Mouse (Mus musculus) limb, embryonic 14.5 days (tissue): Measurements from ENCODE around the gene Atp8b4. TPM values are rescaled to one million over a fixed set of nuclear protein-coding genes. Genes with fewer than 3 reads are reported as not detected.

Experiments
- ATAC-seq: fragments of 200-750 bp; cut with Nextera tagmentation; 2 replicates; pipeline ENCODE4 v1.8.0; 2017; ENCODE audit warnings: low read depth, moderate number of reproducible peaks, moderate TSS enrichment; ENCODE audit not compliant: low FRiP score
- DNase-seq: peaks from one replicate; pipeline ENCODE4 v3.0.0-alpha.2; 2015; ENCODE audit warnings: low spot score
- H3K27ac ChIP-seq: fragments of 300-500 bp; sonication (generic); replicated peaks from 2 replicates; pipeline ENCODE4 v1.5.1; 2014; ENCODE audit warnings: low read depth, mild to moderate bottlenecking, low read length, moderate library complexity, mixed read lengths
- H3K27me3 ChIP-seq: fragments of 300-500 bp; sonication (generic); 2 replicates; pipeline ENCODE4 v1.6.1; 2014; ENCODE audit warnings: low read length, mixed read lengths; ENCODE audit not compliant: control insufficient read depth, insufficient read depth
- H3K36me3 ChIP-seq: fragments of 300-500 bp; sonication (generic); 2 replicates; pipeline ENCODE4 v1.6.1; 2014; ENCODE audit warnings: mild to moderate bottlenecking, low read length, moderate library complexity, mixed read lengths; ENCODE audit not compliant: control insufficient read depth, insufficient read depth
- H3K4me1 ChIP-seq: fragments of 300-500 bp; sonication (generic); 2 replicates; pipeline ENCODE4 v1.6.1; 2014; ENCODE audit warnings: antibody characterized with exemption, low read length, mixed read lengths; ENCODE audit not compliant: control insufficient read depth, insufficient read depth
- H3K4me2 ChIP-seq: fragments of 300-500 bp; sonication (generic); replicated peaks from 2 replicates; pipeline ENCODE4 v1.6.1; 2014; ENCODE audit warnings: low read depth, mild to moderate bottlenecking, low read length, moderate library complexity; ENCODE audit not compliant: severe bottlenecking
- H3K4me3 ChIP-seq: fragments of 300-500 bp; sonication (generic); replicated peaks from 2 replicates; pipeline ENCODE4 v1.5.1; 2014; ENCODE audit warnings: low read length
- H3K9ac ChIP-seq: fragments of 300-500 bp; sonication (generic); 2 replicates; pipeline ENCODE4 v1.6.1; 2014; ENCODE audit warnings: mild to moderate bottlenecking, low read depth, low read length, moderate library complexity; ENCODE audit not compliant: severe bottlenecking
- H3K9me3 ChIP-seq: fragments of 300-500 bp; sonication (generic); 2 replicates; pipeline ENCODE4 v1.6.1; 2016; ENCODE audit warnings: low read length; ENCODE audit not compliant: control insufficient read depth
- POLR2A ChIP-seq: fragments of 200-500 bp; IDR thresholded peaks from 2 replicates; pipeline ENCODE4 v1.8.0; 2012; ENCODE audit warnings: inconsistent platforms, mild to moderate bottlenecking, moderate library complexity, borderline replicate concordance; ENCODE audit not compliant: insufficient read depth, insufficient read length; ENCODE audit errors: extremely low read depth
- WGBS: fragments of 180-500 bp; shearing (Covaris S2); extraction: QIAGEN DNeasy Blood & Tissue Kit; methylation state at CpG from one replicate; pipeline ENCODE4 v1.1.7; 2014; 5-methylcytosine and 5-hydroxymethylcytosine counted together
- polyA plus RNA-seq, 2 experiments: library from polyadenylated mRNA; depleted of rRNA in 1 of 2; stranded (reverse) in 1 of 2; unstranded in 1 of 2; fragments of >200 nt; fragmentation: Nextera tagmentation in 1 of 2; extraction: Ambion mirVana in 1 of 2; gene quantifications; 2 replicates each; pipeline versions ENCODE4 v1.2.1 to v1.2.3; 2012 to 2014

Gene Atp8b4
- polyA plus RNA-seq, 2 experiments, result 0.36 to 0.40 TPM

- no peak overlapping the region for H3K4me3 ChIP-seq
- ATAC-seq, result no peak
Observed at GRCm38 (mm10) chr2:126441586-126441985, 58.9 kb downstream of the Atp8b4 start.

GRCm38 (mm10) chr2:126434712-126435111 lies 65.8 kb downstream of the Atp8b4 start:
- DNase-seq (no peak), ATAC-seq (no peak)
- no peaks in the 10 kb centered on the region for H3K27me3 ChIP-seq
- H3K9me3 ChIP-seq, result no peaks in the 10 kb centered on the region
- no peak overlapping the region for H3K4me2 ChIP-seq
- 80% methylated on average over 1 of the region's 1 CpGs for WGBS
- H3K27ac ChIP-seq, result no peak overlapping the region
- H3K36me3 ChIP-seq, result no peaks in the 10 kb centered on the region
- H3K4me3 ChIP-seq, result no peak overlapping the region
- H3K9ac ChIP-seq, result no peak overlapping the region
- TF ChIP-seq POLR2A, result no peak
- H3K4me1 ChIP-seq, result no peaks in the 10 kb centered on the region

More at GRCm38 (mm10) chr2:126441586-126441985, 58.9 kb downstream of the Atp8b4 start:
- DNase-seq, result no peak
- H3K27me3 ChIP-seq, result no peaks in the 10 kb centered on the region
- no peaks in the 10 kb centered on the region for H3K9me3 ChIP-seq
- H3K4me2 ChIP-seq, result no peak overlapping the region
- H3K4me1 ChIP-seq, result no peaks in the 10 kb centered on the region
- TF ChIP-seq POLR2A, result no peak
- 71% methylated on average over 4 of the region's 4 CpGs for WGBS
- H3K36me3 ChIP-seq, result no peaks in the 10 kb centered on the region
- H3K9ac ChIP-seq, result no peak overlapping the region
- H3K27ac ChIP-seq, result no peak overlapping the region

GRCm38 (mm10) chr2:126434305-126434704 lies 66.2 kb downstream of the Atp8b4 start:
- 87% methylated on average over 9 of the region's 9 CpGs for WGBS
- Histone ChIP-seq H3K9me3 (no peaks in the 10 kb centered on the region), H3K4me1 (no peaks in the 10 kb centered on the region), H3K27me3 (no peaks in the 10 kb centered on the region), H3K4me2 (no peak overlapping the region), H3K4me3 (no peak overlapping the region), H3K36me3 (no peaks in the 10 kb centered on the region), H3K27ac (no peak overlapping the region), H3K9ac (no peak overlapping the region)
- ATAC-seq, result no peak
- no peak for DNase-seq
- TF ChIP-seq POLR2A, result no peak

- WGBS, result 71% methylated on average over 9 of the region's 9 CpGs
Observed at GRCm38 (mm10) chr2:126432481-126433066, 67.9 kb downstream of the Atp8b4 start.

GRCm38 (mm10) chr2:126429282-126429681 lies 71.2 kb downstream of the Atp8b4 start:
- Histone ChIP-seq H3K4me2 (no peak overlapping the region), H3K36me3 (no peaks in the 10 kb centered on the region), H3K9ac (no peak overlapping the region), H3K4me3 (no peak overlapping the region), H3K27me3 (no peaks in the 10 kb centered on the region), H3K4me1 (no peaks in the 10 kb centered on the region), H3K9me3 (no peaks in the 10 kb centered on the region), H3K27ac (no peak overlapping the region)
- peak; percentile 75 for ATAC-seq
- TF ChIP-seq POLR2A, result no peak
- WGBS, result 10% methylated on average over 3 of the region's 3 CpGs
- DNase-seq, result peak; percentile 91

More at GRCm38 (mm10) chr2:126432481-126433066, 67.9 kb downstream of the Atp8b4 start:
- no peak overlapping the region for H3K4me2 ChIP-seq
- H3K27me3 ChIP-seq, result no peaks in the 10 kb centered on the region
- H3K4me3 ChIP-seq, result no peak overlapping the region
- no peak for ATAC-seq
- DNase-seq, result no peak
- no peaks in the 10 kb centered on the region for H3K36me3 ChIP-seq
- H3K27ac ChIP-seq, result no peak overlapping the region
- H3K4me1 ChIP-seq, result no peaks in the 10 kb centered on the region
- TF ChIP-seq POLR2A, result no peak
- H3K9ac ChIP-seq, result no peak overlapping the region
- H3K9me3 ChIP-seq, result no peaks in the 10 kb centered on the region

GRCm38 (mm10) chr2:126425223-126425622 lies 75.3 kb downstream of the Atp8b4 start:
- Histone ChIP-seq H3K4me1 (no peaks in the 10 kb centered on the region), H3K27me3 (no peaks in the 10 kb centered on the region), H3K4me3 (no peak overlapping the region), H3K9me3 (no peaks in the 10 kb centered on the region), H3K9ac (no peak overlapping the region), H3K36me3 (no peaks in the 10 kb centered on the region), H3K4me2 (no peak overlapping the region), H3K27ac (no peak overlapping the region)
- WGBS, result 75% methylated on average over 3 of the region's 3 CpGs
- no peak for DNase-seq
- no peak for TF ChIP-seq POLR2A
- no peak for ATAC-seq
